Mouse (Mus musculus): ENCODE measurements around the gene Nipsnap1. TPM values are rescaled to one million over a fixed set of nuclear protein-coding genes. Genes with fewer than 3 reads are reported as not detected.

The Nipsnap1 gene
- total and polyA plus RNA-seq, 3 experiments = 53.5 to 97.9 (median 79.3) TPM

DNA sequence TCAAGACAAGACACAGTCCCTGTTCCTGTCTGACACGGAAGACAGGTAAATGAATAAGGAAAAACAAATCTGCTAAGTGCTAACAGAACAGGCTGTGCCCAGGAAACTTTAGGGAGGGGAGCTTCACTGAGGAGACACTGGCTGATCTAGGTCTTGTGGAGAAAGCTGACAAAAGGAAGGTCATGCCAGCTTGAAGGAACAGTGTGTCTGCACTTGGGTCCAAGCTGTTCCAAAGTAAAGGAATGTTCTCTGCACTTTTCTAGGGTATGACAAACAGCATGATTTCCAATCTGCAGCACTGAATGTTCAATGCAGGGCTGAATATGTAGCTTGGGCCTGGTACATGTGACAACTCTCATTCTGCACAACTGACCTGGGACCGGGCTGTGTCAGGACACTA, 45.8 kb upstream of the Nipsnap1 start:
- H3K9me3 ChIP-seq (replicated peaks; ENCODE audit: low read length) = no peaks in the 10 kb centered on the region
- H3K27ac ChIP-seq (ENCODE audit: insufficient read depth, low read depth) = no peak overlapping the region
- TF ChIP-seq SIN3A (IDR thresholded peaks at IDR 0.05; ENCODE audit: low read length) (no peak), MYC (IDR thresholded peaks at IDR 0.05; ENCODE audit: low read depth, low read length) (no peak), JUND (conservative IDR thresholded peaks at IDR 0.05; ENCODE audit: low read depth, low read length) (no peak), CHD2 (IDR thresholded peaks at IDR 0.05; ENCODE audit: low read length) (no peak), E2F4 (IDR thresholded peaks at IDR 0.05; ENCODE audit: insufficient replicate concordance, low read depth, low read length) (no peak), BHLHE40 (IDR thresholded peaks at IDR 0.05; ENCODE audit: low read depth, low read length) (no peak)
- no peaks in the 10 kb centered on the region for H3K27me3 ChIP-seq (replicated peaks)
- no peak overlapping the region for H3K4me3 ChIP-seq (replicated peaks in 1 of 3; ENCODE audit: low read depth in 2 of 3, low read length in 2 of 3, poor library complexity in 1 of 3)
- no peak overlapping the region for H3K9ac ChIP-seq (ENCODE audit: insufficient read depth, low read depth)
- H3K4me2 ChIP-seq (ENCODE audit: insufficient read depth, low read depth, poor library complexity, severe bottlenecking) = no peak overlapping the region
- in situ Hi-C loops (cut with MboI; ENCODE audit: low pct_ligation_motif_present, low pct_unique_long_range_greater_than_20kb, low sequenced_read_pairs) (loop anchor here (25.0 kb wide), 2 partner anchors 391 to 566 kb away; partner anchors contain the start of genes Hormad2 and Lif), dilution Hi-C loops (cut with MboI; ENCODE audit: extremely low pct_ligation_motif_present, extremely low pct_unique_long_range_greater_than_20kb, low sequenced_read_pairs) (no loop called here)
- peaks cover 0 to 23% of the 10 kb centered on the region in 2 experiments for H3K36me3 ChIP-seq (replicated peaks in 1 of 2; ENCODE audit: control insufficient read depth in 1 of 2, insufficient read depth in 1 of 2, low read length in 1 of 2)
- H3K79me2 ChIP-seq (replicated peaks; ENCODE audit: control insufficient read depth, extremely low read depth, insufficient read depth, poor library complexity, severe bottlenecking) = peaks cover 17% of the 10 kb centered on the region
- H3K4me1 ChIP-seq (ENCODE audit: control insufficient read depth in 1 of 2, insufficient read depth in 2 of 2) = peaks cover 19 to 85% of the 10 kb centered on the region in 2 experiments
- no peak for DNase-seq (ENCODE audit: extremely low read depth)

DNA sequence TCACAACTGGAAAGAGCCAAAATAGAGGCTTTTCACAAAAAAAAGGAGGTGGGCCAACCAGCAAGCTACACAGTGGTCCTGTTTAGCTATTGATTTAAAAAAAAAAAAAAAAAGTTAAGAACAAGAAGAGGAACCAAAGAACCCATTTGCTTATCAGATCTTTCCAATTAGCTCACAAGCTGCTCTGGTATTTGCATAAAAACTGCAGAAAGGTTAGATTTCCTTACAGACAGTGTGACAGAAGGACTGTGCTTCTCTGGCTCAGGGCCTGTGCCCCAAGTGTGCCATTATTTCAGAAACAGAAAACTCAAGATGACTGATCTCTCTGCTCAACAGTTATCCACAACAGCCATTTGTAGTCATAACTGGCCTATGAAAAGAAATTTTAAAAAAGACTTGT, 42.7 kb upstream of the Nipsnap1 start:
- Histone ChIP-seq H3K4me3 (replicated peaks in 1 of 3; ENCODE audit: low read depth in 2 of 3, low read length in 2 of 3, poor library complexity in 1 of 3) (no peak overlapping the region), H3K79me2 (replicated peaks; ENCODE audit: control insufficient read depth, extremely low read depth, insufficient read depth, poor library complexity, severe bottlenecking) (peaks cover 23% of the 10 kb centered on the region), H3K27ac (ENCODE audit: insufficient read depth, low read depth) (no peak overlapping the region), H3K4me1 (ENCODE audit: control insufficient read depth in 1 of 2, insufficient read depth in 2 of 2) (peaks cover 14 to 86% of the 10 kb centered on the region in 2 experiments), H3K27me3 (replicated peaks) (no peaks in the 10 kb centered on the region), H3K36me3 (replicated peaks in 1 of 2; ENCODE audit: control insufficient read depth in 1 of 2, insufficient read depth in 1 of 2, low read length in 1 of 2) (peaks cover 0 to 21% of the 10 kb centered on the region in 2 experiments), H3K9me3 (replicated peaks; ENCODE audit: low read length) (no peaks in the 10 kb centered on the region), H3K9ac (ENCODE audit: insufficient read depth, low read depth) (0 out of 2 replicates have a peak overlapping the region, but pooled peaks have one; percentile 1), H3K4me2 (ENCODE audit: insufficient read depth, low read depth, poor library complexity, severe bottlenecking) (peak overlapping the region; percentile 0; the same call in 1 of the 2 replicates)
- dilution Hi-C loops (cut with MboI; ENCODE audit: extremely low pct_ligation_motif_present, extremely low pct_unique_long_range_greater_than_20kb, low sequenced_read_pairs) = no loop called here
- DNase-seq (ENCODE audit: extremely low read depth) = peak; percentile 83
- in situ Hi-C loops (cut with MboI; ENCODE audit: low pct_ligation_motif_present, low pct_unique_long_range_greater_than_20kb, low sequenced_read_pairs) = loop anchor here (10.0 to 25.0 kb wide), 3 partner anchors 326 to 569 kb away; partner anchors contain the start of genes Hormad2 and Lif
- no peak for TF ChIP-seq ZMIZ1 (IDR thresholded peaks at IDR 0.05; ENCODE audit: low read depth, low read length)
- TF ChIP-seq ELF1 (IDR thresholded peaks at IDR 0.05; ENCODE audit: low read depth, low read length) = no peak
- no peak for TF ChIP-seq ZKSCAN1 (IDR thresholded peaks at IDR 0.05; ENCODE audit: borderline replicate concordance, low read depth, low read length)
- TF ChIP-seq MXI1 (IDR thresholded peaks at IDR 0.05; ENCODE audit: low read depth, low read length) = no peak
- no peak for TF ChIP-seq MAX (IDR thresholded peaks at IDR 0.05; ENCODE audit: low read length)
- no peak for TF ChIP-seq RAD21 (IDR thresholded peaks at IDR 0.05; ENCODE audit: low read depth, low read length)
- peak; percentile 96 for TF ChIP-seq ZNF384 (IDR thresholded peaks at IDR 0.05; ENCODE audit: low read depth, low read length)
- peak; percentile 45; the same call in 1 of the 2 replicates for TF ChIP-seq IRF4 (IDR thresholded peaks at IDR 0.05; ENCODE audit: low read depth, low read length)
- no peak for TF ChIP-seq CHD1 (IDR thresholded peaks at IDR 0.05; ENCODE audit: low read depth, low read length)
- peak; percentile 66 for TF ChIP-seq BHLHE40 (IDR thresholded peaks at IDR 0.05; ENCODE audit: low read depth, low read length)
- 0 out of 2 replicates have a peak, but pooled peaks have one; percentile 19 for TF ChIP-seq JUN (IDR thresholded peaks at IDR 0.05; ENCODE audit: insufficient read depth, low read depth, low read length)
- no peak for TF ChIP-seq MAZ (IDR thresholded peaks at IDR 0.05; ENCODE audit: low read depth, low read length)
- no peak for TF ChIP-seq NRF1 (IDR thresholded peaks at IDR 0.05; ENCODE audit: low read depth, low read length)
- TF ChIP-seq NELFE (IDR thresholded peaks at IDR 0.05; ENCODE audit: low read depth, low read length) = no peak
- TF ChIP-seq ZC3H11A (IDR thresholded peaks at IDR 0.05; ENCODE audit: low read depth, low read length) = no peak
- no peak for TF ChIP-seq UBTF (IDR thresholded peaks at IDR 0.05; ENCODE audit: low read depth, low read length)
- no peak for TF ChIP-seq POLR2AphosphoS2 (IDR thresholded peaks at IDR 0.05; ENCODE audit: low read depth, low read length)
- no peak for TF ChIP-seq CHD2 (IDR thresholded peaks at IDR 0.05; ENCODE audit: low read length)
- TF ChIP-seq MYC (IDR thresholded peaks at IDR 0.05; ENCODE audit: low read depth, low read length) = no peak
- no peak for TF ChIP-seq KAT2A (IDR thresholded peaks at IDR 0.05; ENCODE audit: insufficient replicate concordance, low read length)
- TF ChIP-seq TCF12 (IDR thresholded peaks at IDR 0.05; ENCODE audit: low read depth, low read length) = no peak; the same call in 1 of the 2 replicates
- TF ChIP-seq USF1 (IDR thresholded peaks at IDR 0.05; ENCODE audit: low read depth, low read length) = no peak
- TF ChIP-seq EP300 (IDR thresholded peaks at IDR 0.05; ENCODE audit: low read length) = peak; percentile 81
- 0 out of 2 replicates have a peak, but pooled peaks have one; percentile 36 for TF ChIP-seq MEF2A (IDR thresholded peaks at IDR 0.05; ENCODE audit: borderline replicate concordance, low read depth, low read length)
- TF ChIP-seq TBP (conservative IDR thresholded peaks at IDR 0.05; ENCODE audit: low read depth, low read length) = no peak
- no peak for TF ChIP-seq GABPA (IDR thresholded peaks at IDR 0.05; ENCODE audit: insufficient replicate concordance, low read depth, low read length)
- TF ChIP-seq PAX5 (IDR thresholded peaks at IDR 0.05; ENCODE audit: low read length) = no peak
- no peak for TF ChIP-seq USF2 (conservative IDR thresholded peaks at IDR 0.05; ENCODE audit: low read depth, low read length)
- peak; percentile 66 for TF ChIP-seq ETS1 (conservative IDR thresholded peaks at IDR 0.05; ENCODE audit: low read depth, low read length)

Measured in CH12.LX (cell line).